Mouse (Mus musculus) midbrain, postnatal 0 days (tissue): ENCODE results near the gene Batf2. TPM values are rescaled to one million over a fixed set of nuclear protein-coding genes. Genes with fewer than 3 reads are reported as not detected.

ENCODE experiments used
- ATAC-seq: fragments of 200-750 bp; cut with Nextera tagmentation; 2 replicates; pipeline ENCODE4 v1.8.0; 2017; ENCODE audit warnings: moderate number of reproducible peaks, mild to moderate bottlenecking, moderate TSS enrichment, moderate library complexity; ENCODE audit not compliant: low FRiP score
- DNase-seq: peaks from one replicate; pipeline ENCODE4 v3.0.0-alpha.2; 2015; ENCODE audit warnings: low spot score
- H3K27ac ChIP-seq: fragments of 300-500 bp; sonication (generic); 2 replicates; pipeline ENCODE4 v1.5.1; 2014; ENCODE audit warnings: low read depth, mild to moderate bottlenecking, low read length, mixed read lengths
- H3K27me3 ChIP-seq: fragments of 300-500 bp; sonication (generic); 2 replicates; pipeline ENCODE4 v1.6.1; 2014; ENCODE audit warnings: low read length, control low read depth, mixed read lengths; ENCODE audit not compliant: insufficient read depth
- H3K36me3 ChIP-seq: fragments of 300-500 bp; sonication (generic); 2 replicates; pipeline ENCODE4 v1.6.1; 2014; ENCODE audit warnings: low read length, control low read depth, mixed read lengths; ENCODE audit not compliant: insufficient read depth
- H3K4me1 ChIP-seq: fragments of 300-500 bp; sonication (generic); 2 replicates; pipeline ENCODE4 v1.6.1; 2014; ENCODE audit warnings: mild to moderate bottlenecking, control low read depth, antibody characterized with exemption, low read length, mixed read lengths; ENCODE audit not compliant: insufficient read depth
- H3K4me2 ChIP-seq: fragments of 300-500 bp; sonication (generic); 2 replicates; pipeline ENCODE4 v1.6.1; 2014; ENCODE audit warnings: low read depth, mild to moderate bottlenecking, low read length, mixed read lengths; ENCODE audit not compliant: poor library complexity, severe bottlenecking
- H3K4me3 ChIP-seq: fragments of 300-500 bp; sonication (generic); 2 replicates; pipeline ENCODE4 v1.5.1; 2014; ENCODE audit warnings: low read depth, mild to moderate bottlenecking, low read length, moderate library complexity
- H3K9ac ChIP-seq: fragments of 300-500 bp; sonication (generic); replicated peaks from 2 replicates; pipeline ENCODE4 v1.6.1; 2014; ENCODE audit warnings: mild to moderate bottlenecking, low read length, moderate library complexity, mixed read lengths; ENCODE audit not compliant: poor library complexity, severe bottlenecking
- H3K9me3 ChIP-seq: fragments of 300-500 bp; sonication (generic); 2 replicates; pipeline ENCODE4 v1.6.1; 2016; ENCODE audit warnings: low read length, control low read depth
- CTCF ChIP-seq: IDR thresholded peaks from 2 replicates; pipeline ENCODE4 v1.5.1; 2016; ENCODE audit warnings: antibody characterized with exemption, mild to moderate bottlenecking
- WGBS: fragments of 180-500 bp; shearing (Covaris S2); extraction: QIAGEN DNeasy Blood & Tissue Kit; methylation state at CpG from one replicate; pipeline ENCODE4 v1.1.7; 2014; 5-methylcytosine and 5-hydroxymethylcytosine counted together
- polyA plus RNA-seq: library from polyadenylated mRNA; unstranded; fragments of >200 nt; fragmentation: Nextera tagmentation; extraction: Ambion mirVana; gene quantifications from 2 replicates; pipeline ENCODE4 v1.2.1, GENCODE M21; 2015
- total RNA-seq: library from RNA; depleted of rRNA; stranded (reverse); fragments of >200 nt; gene quantifications from 2 replicates; pipeline ENCODE4 v1.2.3, GENCODE M21; 2014

Gene Batf2
- total and polyA plus RNA-seq, 2 experiments from 2014 or later = not detected

DNA sequence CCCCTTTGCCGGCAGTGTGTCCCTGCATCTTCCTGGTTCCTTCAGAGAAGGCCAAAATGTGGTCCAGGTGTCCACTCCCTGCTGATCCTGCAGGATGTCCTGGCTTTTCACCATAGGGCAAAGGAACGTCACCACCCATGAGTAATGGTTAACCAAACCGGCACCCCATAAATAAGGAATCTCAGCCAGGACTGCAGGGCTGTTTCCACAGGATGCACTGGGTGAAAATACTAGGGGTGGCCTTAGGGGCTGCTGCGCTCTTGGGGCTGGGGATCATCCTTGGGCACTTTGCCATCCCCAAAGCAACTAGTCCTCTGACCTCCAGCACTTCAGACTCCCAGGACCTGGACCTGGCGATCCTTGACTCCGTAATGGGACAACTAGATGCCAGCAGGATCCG is 35.2 kb upstream of the Batf2 start, which contains the start of gene Naaladl1:
Naaladl1 (plus strand) TSS at position 197 of the 400 bp plus-strand sequence.
- Histone ChIP-seq H3K4me3 (no peak within 1 kb of the TSS), H3K27me3 (no peaks in the 10 kb centered on the region), H3K4me1 (no peaks in the 10 kb centered on the region), H3K27ac (no peak within 1 kb of the TSS), H3K4me2 (no peak within 1 kb of the TSS), H3K36me3 (no peaks in the 10 kb centered on the region), H3K9ac (no peak within 1 kb of the TSS), H3K9me3 (no peaks in the 10 kb centered on the region)
- DNase-seq (no peak), ATAC-seq (no peak)
- WGBS = 82% methylated on average over 7 of the region's 7 CpGs
- no peak for TF ChIP-seq CTCF

DNA sequence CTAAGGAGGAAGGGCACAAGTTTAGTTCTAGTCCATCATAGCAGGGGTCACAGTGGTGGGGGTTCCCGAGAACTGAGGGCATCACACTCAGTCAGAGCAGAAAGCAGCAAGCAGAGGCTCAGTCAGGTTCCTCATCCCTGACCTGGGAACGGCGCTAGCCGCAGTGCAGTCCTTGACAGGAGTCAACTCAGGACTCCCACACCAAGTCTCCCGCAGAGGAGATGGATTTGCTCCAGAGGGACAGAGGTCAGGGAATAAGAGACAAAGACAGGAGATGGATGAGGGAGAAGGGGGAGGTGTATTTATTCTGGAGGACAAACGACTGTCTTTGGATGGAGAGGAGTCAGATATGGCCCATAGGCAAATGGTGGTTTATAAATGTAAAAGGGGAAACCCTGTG is 27.7 kb upstream of the Batf2 start:
- TF ChIP-seq CTCF = no peak
- Histone ChIP-seq H3K9me3 (no peaks in the 10 kb centered on the region), H3K36me3 (peaks cover 27% of the 10 kb centered on the region), H3K4me1 (no peaks in the 10 kb centered on the region), H3K27me3 (no peaks in the 10 kb centered on the region), H3K4me2 (no peak overlapping the region), H3K27ac (no peak overlapping the region), H3K9ac (no peak overlapping the region), H3K4me3 (no peak overlapping the region)
- ATAC-seq = no peak
- DNase-seq = no peak
- WGBS = 72% methylated on average over 6 of the region's 6 CpGs

DNA sequence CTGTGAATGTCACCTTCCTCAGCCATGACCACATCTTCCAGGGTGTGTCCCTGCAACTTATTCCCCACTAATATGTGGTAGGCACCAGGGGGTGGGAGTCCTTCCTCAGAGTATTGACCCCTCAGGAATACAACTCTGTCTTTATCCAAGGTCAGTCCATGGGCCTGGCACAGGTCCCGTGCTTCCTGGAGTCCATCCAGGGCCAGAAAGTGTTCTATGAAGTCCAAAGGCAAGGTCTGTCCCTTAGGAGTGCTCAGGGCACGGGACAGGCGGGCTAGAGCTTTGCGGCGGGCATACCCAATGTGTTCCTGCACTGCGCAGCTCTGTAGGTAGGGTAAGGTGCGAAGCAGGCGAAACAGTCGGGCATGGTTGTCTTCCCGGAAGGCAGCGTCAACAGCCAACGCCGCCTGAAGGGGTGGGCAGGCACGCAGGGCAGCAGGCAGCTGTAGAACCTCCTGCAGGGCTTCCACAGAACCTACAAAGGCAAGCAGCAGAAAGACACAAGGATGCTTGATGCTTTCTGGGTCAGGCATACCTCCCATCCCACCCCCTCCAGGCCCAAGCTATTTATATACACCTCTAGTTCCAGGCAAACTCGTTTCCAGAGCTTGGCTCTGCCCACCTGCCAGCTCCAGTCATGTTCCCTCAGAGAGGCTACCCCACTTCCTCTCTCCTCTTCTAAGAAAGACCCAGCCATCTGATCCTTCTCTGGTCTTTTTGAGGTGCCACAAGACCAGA is 24.5 kb upstream of the Batf2 start:
- ATAC-seq (no peak), DNase-seq (no peak)
- no peaks in the 10 kb centered on the region; the same call in 1 of the 2 replicates for H3K4me1 ChIP-seq
- TF ChIP-seq CTCF = no peak
- no peak overlapping the region for H3K4me2 ChIP-seq
- no peaks in the 10 kb centered on the region for H3K9me3 ChIP-seq
- 87% methylated on average over 15 of the region's 15 CpGs for WGBS
- no peak overlapping the region for H3K9ac ChIP-seq
- peaks cover 40% of the 10 kb centered on the region for H3K36me3 ChIP-seq
- no peak overlapping the region for H3K4me3 ChIP-seq
- no peak overlapping the region for H3K27ac ChIP-seq
- H3K27me3 ChIP-seq = no peaks in the 10 kb centered on the region

- peak overlapping the region; percentile 90 for H3K4me2 ChIP-seq
- no peak for TF ChIP-seq CTCF
- ATAC-seq (no peak), DNase-seq (no peak)
- H3K27ac ChIP-seq = peak overlapping the region; percentile 92
- H3K4me1 ChIP-seq = no peaks in the 10 kb centered on the region; the same call in 1 of the 2 replicates
- 6% methylated on average over 32 of the region's 32 CpGs for WGBS
- no peaks in the 10 kb centered on the region for H3K27me3 ChIP-seq
- H3K9me3 ChIP-seq = no peaks in the 10 kb centered on the region
- peak overlapping the region; percentile 86 for H3K9ac ChIP-seq
- peaks cover 45% of the 10 kb centered on the region for H3K36me3 ChIP-seq
- peak overlapping the region; percentile 84 for H3K4me3 ChIP-seq
Observed at GRCm38 (mm10) chr19:6117346-6117985, 23.3 kb upstream of the Batf2 start.

DNA sequence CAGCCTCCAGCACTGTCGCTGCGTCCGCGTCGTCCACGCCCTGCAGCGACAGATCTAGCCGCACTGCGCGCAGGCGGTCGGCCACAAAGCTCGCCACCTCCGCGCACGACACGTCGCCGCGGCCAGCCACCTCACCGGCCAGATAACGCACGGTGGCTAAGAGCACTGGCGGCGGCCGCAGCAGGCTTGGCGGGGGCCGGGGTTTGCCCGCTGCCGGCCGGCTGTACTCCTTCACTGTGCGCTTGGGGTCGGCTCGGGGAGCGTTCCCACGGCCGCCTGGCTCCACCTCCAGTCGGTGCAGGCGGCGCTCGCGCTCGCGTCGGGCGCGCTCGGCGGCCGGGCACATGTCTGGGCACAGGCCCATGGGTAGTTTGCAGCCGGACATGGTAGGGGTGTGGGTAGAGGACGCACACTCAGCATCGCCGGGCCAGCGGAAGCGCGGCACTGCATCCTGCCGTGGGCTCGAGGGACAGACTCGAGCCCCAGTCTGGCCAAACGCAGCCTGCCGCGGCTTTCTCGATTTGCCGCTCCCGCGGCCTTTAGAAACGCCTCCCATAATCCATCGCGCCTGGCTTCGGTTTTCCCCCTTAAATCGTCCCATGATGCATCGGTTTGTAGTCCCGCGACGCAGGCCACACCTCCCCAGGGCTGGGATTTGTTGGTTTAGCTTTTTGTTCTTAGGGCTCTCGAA is 22.7 kb upstream of the Batf2 start, which contains the start of gene Sac3d1:
Sac3d1 (minus strand) TSS at position 665 of the 691 bp plus-strand sequence.
- no peaks in the 10 kb centered on the region for H3K27me3 ChIP-seq
- peak within 1 kb of the TSS; percentile 84 for H3K4me3 ChIP-seq
- peak; percentile 98 for DNase-seq
- H3K4me1 ChIP-seq = no peaks in the 10 kb centered on the region; the same call in 1 of the 2 replicates
- under 1% methylated on average over 74 of the region's 77 CpGs for WGBS
- TF ChIP-seq CTCF = no peak
- H3K36me3 ChIP-seq = peaks cover 42% of the 10 kb centered on the region
- H3K9me3 ChIP-seq = no peaks in the 10 kb centered on the region
- H3K27ac ChIP-seq = peak within 1 kb of the TSS; percentile 92
- H3K4me2 ChIP-seq = peak within 1 kb of the TSS; percentile 90
- peak within 1 kb of the TSS; percentile 86 for H3K9ac ChIP-seq
- ATAC-seq = peak; percentile 87
